Mouse (Mus musculus) kidney, adult 8-10 months (tissue): ENCODE results near the gene Hist1h2bk.
"Not testable (repeated sequence)": the region's sequence is repeated elsewhere in the genome, so short reads cannot be mapped to it uniquely, and the experiment has no call there.

Experiments used
- DNase-seq, 2 experiments: peaks; one replicate each; pipeline ENCODE4 v3.0.0; 2022

Hist1h2bk gene

DNA sequence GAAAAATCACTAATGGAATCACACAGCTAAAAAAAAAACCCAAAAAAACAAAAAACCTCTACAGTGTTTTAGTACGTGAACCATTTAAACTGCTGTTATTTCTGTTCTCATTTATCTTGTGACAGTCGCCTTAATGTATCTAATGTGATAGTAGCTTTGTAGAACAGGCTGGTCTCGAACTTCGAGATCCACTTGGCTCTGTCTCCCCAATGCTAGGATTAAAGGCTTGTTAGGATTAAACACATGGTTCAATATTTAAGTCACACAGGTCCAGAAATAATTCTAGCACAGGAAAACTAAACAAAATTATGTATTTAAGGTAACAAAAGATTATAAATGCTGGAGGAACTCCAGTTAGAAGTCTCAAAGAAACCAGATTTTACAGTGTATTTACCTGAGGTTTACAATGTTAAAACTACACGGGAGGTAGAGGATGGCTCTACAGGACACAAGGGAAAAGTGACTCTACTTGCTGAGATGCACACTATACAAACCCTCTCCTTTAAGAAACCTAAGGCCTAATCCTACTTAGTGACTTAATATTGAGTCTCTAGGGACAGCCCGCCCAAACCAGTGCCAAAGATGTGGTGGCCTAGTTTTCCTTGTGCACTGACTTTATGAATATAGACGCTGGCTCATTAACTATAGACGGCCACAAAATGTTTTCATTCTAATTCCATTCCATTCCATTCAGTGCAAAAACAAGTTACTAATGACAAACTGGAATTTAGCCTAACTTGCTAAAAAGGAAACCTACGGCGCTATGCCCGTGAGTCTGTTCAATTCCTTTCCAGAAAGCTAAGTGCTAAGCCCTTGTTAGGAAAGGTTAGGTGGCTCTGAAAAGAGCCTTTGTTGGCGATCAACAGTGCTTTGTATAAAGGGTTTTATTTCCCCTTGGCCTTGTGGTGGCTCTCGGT is 6.2 kb downstream of the Hist1h2bk start:
- DNase-seq: no peak

DNA sequence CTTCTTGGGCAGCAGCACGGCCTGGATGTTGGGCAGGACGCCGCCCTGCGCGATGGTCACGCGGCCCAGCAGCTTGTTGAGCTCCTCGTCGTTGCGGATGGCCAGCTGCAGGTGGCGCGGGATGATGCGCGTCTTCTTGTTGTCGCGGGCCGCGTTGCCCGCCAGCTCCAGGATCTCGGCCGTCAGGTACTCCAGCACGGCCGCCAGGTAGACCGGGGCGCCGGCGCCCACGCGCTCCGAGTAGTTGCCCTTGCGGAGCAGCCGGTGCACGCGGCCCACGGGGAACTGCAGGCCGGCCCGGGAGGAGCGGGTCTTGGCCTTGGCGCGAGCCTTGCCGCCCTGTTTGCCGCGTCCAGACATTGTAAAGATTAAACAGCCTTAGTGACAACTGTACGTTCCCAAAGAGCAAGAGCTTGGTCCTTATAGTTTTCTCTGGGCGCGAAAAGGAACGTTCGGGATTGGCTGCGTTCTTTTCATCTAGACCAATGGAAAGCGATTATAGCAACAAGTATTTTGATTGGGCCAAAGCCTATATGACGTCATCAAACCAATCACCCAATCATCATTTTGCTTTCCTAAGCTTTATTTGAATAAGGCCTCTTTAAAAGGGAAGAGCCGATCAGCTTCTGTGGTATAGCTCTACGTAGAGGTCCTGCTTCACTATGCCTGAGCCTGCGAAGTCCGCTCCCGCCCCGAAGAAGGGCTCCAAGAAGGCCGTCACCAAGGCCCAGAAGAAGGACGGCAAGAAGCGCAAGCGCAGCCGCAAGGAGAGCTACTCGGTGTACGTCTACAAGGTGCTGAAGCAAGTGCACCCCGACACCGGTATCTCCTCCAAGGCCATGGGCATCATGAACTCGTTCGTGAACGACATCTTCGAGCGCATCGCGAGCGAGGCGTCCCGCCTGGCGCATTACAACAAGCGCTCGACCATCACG is 7.2 kb downstream of the Hist1h2bk start, which contains the start of the genes Hist1h2ag and Hist1h2bj:
Gene Hist1h2ag (minus strand): TSS at position 377 of the 935 bp plus-strand sequence.
Gene Hist1h2bj (plus strand): TSS at position 647 of the 935 bp plus-strand sequence.
- peak; percentile 92 to 94 for DNase-seq

DNA sequence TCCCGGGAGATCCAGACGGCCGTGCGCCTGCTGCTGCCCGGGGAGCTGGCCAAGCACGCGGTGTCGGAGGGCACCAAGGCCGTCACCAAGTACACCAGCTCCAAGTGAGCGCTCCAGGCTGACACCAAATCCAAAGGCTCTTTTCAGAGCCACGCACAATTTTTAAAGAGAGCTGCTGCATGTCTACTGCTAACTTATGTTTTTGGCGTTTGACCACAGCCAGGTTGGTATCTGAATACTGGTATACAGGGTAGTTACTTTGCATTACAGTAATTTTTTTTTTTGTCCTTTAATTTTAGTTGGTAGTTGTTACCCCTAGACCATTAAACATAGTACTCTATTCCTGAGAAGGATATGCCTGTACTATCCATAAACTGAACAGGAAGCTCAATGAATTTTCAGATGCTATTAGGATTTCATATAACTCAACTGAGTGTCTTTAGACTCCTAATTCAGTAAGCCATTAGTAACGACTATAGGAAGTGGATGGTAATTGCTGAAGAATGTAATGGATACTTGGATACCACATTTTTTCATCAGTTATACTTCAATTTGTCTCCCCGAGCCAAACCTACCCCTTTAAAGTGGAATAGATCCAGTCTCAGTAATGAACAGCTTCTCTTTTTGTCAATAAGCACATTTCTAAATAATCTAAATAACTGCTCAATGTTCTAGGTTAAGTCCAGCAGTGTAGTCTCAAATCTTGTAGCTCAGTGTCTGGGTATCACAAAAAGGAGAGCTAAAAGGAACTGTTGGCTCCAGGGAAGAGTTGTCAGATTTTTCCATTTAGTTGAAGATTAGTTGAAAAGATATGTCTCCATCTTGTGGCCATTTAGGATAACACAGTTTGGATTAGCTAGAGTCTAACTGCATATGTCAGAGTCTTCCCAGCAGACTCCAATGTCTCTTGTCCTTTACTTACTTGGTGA is 8.1 kb downstream of the Hist1h2bk start:
- no peak for DNase-seq

DNA sequence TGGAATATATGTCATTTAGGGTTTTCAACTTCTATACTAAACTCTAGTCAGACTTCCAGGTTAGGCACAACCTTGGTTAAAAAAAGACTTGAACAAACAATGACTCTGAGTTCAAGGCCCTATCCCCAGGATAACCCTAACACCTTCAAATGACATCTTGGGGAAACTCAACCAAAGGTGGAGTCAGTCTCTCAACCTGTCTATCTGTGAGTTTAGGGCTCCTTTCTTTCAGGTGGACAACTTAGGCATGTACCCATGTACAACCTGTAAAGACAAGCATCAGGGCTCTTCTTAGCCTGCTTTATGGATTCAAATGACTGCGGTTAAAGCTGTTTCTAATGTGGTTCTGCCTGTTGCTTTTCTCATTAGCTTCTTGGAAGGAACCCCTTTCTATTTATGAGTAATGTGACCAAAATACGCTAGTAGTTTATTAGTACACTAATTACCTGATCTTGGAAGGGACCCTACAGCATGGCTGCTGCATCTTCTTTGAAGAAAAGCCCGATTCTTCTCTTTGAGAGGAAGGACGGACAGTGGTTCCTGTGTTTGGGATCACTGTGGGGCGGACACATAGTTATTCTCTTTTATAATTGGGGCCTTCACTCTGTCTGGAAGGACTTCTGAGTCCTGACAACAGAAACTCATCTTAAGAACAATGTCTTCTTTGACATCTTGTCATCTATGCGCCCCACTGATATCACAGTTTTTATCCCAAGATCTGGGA is 8.9 kb downstream of the Hist1h2bk start:
- no peak for DNase-seq

DNA sequence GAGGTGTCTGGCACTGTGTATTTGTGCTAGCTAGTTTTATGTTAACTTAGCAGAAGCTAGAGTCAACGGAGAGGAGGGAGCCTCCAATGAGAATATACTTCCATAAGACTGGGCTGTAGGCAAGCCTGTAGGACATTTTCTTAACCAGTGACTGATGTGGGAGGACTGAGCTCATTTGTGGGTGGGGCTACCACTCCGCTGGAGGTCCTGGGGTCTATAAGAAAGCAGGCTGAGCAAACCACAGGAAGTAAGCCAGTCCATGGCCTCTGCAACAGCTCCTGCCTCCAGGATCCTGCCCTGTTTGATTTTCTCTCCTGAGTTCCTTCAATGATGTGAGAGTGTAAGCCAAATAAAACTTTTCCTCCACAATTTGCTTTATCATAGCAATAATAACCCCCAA is 9.6 kb downstream of the Hist1h2bk start:
- DNase-seq: no peak

DNA sequence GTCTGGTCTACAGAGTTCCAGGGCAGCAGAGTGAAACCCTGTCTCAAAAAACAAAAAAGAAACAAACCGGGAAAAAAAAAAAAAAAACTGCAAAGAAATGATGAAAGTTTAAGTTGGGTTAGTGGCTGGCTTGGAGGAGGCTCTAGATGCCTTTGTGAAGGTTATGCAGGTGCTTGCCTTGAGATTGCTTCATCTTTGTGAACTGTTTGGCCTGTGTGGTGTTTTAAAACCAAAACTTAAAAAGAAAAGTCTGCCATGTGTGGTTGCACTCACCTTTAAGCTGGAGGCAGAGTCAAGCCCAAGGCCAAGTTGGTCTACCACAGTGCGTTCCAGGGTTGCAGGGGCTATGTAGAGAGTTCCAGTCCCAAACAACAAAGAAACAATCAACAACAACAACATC is 13.4 kb downstream of the Hist1h2bk start:
- DNase-seq: no peak

DNA sequence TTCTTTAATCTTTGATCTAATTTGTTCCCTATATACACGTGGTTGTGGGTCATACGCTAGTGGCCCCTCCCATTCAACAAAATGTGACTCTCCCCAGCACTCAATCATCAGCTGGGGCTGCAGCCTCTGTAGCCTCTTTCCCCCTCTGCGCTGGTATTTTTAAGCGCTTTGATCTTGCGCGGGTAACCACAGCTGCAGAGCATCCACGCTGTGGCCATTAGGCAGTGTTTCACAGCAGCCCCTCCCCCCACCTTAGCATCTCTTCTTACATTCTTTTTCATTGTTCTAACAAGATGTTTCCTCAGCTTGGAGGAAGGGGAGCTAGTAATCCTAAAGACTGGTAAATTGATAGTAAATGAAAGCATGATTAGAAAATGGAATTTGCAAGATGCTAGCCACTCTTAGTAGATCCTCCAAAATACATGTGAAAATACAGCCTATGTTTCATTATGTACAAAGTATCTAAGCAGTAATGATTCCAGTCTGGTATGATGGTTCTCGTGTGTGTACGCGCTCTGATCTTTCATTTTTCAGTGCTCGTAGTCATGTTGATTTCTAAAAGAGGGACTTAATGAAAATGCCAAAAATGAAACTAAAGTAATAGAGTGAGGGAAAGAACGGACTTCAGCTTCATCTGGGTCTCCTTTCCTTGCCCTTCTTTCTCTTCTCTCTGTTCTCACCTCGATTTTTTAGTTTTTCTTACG is 14.2 kb downstream of the Hist1h2bk start:
- DNase-seq: no peak

DNA sequence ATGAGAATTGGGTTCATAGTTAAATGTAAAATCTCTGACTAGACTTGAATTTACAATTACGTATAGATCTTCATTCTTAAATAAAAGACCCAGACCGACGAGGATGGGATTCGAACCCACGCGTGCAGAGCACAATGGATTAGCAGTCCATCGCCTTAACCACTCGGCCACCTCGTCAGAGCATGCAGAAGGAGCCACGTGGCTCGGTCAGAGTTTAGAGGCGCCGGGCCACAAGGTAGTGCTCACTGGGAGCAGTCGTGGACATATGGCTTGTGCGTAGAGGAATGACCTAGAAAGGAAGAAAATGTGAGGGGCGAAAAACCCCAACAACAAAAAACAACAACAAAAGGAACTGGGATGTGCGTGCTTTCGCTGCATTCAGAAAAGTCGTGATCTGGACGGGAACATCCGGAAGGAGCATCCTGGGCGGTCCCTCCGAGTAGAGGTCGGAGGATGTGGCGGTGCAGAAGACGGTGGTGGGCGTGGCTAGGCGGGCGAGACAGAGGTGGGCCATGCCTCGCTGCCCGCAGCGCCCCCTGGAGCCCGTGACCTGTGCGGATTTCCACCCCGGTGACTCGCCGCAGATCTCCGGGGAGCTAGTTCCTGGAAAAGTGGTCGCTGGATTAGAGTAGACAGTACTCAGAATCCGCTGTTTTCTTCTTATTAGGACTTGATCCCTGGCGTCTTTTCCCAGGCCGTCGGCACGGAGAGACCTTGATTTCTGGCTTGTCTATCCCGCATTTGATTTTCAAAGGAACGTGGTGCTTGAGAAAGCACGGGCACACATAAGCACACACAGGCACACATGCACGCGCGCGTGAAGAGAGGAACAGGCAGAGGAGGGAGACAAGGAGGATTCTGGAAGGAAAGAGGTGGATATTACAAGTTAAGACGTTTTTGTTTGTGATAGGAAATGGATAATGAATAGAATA is 15.2 kb downstream of the Hist1h2bk start:
- DNase-seq: peak; percentile 79 to 87

DNA sequence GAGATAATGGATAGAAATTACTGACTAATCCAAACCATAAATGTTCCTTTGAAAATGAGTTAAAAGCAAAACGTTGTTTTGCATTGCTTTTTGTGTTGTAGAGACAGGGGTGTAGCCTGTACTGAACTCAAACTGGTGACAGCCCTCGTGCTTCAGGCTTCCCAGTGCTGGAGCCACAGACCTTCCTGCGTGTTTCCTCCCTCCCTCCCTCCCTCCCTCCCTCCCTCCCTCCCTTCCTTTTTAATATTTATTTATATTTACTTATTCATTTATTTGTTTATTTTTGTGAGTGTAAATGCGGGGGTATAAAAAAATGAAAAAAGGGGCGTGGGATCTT is 15.8 kb downstream of the Hist1h2bk start:
- DNase-seq: no peak

DNA sequence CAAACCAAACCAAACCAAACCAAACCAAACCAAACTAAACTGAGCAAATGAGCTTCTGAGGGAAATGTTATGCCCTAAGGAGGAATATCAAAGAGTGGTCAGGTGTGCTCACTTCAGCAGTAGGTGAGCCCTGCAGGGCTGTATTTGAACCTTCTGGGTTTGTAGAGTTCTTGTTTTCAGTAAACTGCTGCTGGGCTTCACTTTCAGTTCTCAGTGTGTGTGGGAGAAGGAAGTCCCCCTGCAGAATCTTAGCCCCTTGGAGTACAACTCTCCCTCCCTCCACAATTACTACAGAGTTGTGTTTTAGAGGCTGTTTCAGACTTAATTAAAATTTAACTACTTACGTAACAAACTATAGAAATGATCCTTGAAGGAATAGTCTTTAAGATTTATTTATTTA is 18.1 kb downstream of the Hist1h2bk start:
- DNase-seq: no peak

DNA sequence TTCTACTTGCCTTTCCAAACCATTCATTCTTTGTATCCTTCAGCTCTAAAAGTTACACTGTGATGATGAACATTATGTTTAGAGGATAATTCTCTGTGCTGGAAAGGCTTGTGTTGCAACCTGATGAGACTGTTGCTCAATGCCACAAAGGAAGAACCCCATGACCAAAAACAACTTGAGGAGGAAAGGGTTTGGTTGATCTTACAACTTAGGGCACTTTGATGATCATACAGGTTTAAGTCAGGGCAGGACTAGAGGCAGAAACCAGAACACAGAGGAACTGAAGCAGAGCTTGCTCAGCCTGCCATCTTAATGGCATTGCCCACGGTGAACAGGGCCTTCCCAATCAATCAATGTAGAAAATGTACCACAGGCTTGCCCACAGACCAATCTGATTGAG is 25.8 kb downstream of the Hist1h2bk start:
- no peak for DNase-seq

DNA sequence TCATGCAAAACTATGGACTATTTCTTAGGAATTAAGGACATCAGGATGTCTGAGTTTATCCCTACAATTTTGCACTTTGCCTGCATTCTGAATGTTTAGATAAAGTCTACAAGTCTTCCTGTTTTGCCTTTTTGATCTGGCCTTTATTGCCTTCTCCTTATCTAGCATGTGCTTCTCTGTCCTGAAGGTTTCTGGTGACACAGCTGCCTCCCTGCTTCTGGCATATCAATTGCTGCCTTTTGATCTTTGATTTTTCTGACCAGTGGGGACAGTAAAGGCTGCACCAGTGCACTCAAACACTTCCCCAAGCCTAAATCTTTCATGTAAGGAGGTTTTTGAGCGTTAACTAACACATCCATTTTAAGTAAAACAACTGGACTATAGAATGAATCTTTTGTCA is 27.8 kb downstream of the Hist1h2bk start:
- no peak for DNase-seq

DNA sequence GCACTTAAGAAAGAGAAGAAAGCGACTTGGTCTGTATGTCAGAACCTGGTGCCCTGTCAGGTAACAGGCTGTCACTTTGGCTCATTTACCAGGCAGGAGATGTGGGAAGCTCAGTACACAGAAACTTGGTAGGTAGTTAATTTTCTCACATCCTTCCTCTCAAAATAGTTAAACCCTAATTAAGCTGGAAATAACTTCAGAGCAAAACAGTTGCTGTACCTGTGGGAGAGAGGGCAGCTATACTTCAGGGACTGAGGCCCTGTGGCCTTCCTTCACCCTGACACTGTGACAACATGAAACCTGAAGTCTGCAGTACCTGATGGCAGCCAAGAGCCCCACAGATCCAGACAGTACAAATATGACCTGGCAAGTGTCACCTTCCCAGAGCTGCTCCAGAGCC is 48.5 kb downstream of the Hist1h2bk start, which contains the start of gene Vmn1r188:
Gene Vmn1r188 (plus strand): TSS at position 301 of the 400 bp plus-strand sequence.
- not testable (repeated sequence) for DNase-seq
